Comparison of ENCODE assay signal across 9 mouse cellular contexts in genomic region chr7:98504726-98505314, GRCm38 (mm10). TPM values are rescaled to one million over a fixed set of nuclear protein-coding genes. Genes with fewer than 3 reads are reported as not detected.
DNase-seq lines count a peak whose midpoint lies in the region; ATAC-seq and TF ChIP-seq lines count a peak whose summit lies in the region.
"Had no signal": no experiment of that assay in that cellular context is flagged by ENCODE, and none has a peak within 500 bp of the region (broad histone marks: within the 10 kb centered on the region; RNA-seq: fewer than 3 reads in every experiment).

No protein-coding gene starts in this region.

- TF ChIP-seq EP300 in heart, adult 2 months (IDR thresholded peaks at IDR 0.05; ENCODE audit: insufficient read depth, low read depth, low read length), result no peak

- DNase-seq in heart, adult 2 months, result peak; percentile 55 to 72
- no peak for DNase-seq in heart, postnatal 4 days
- DNase-seq in urinary bladder, postnatal 14 days (ENCODE audit: low spot score), result peak; percentile 40
- DNase-seq in urinary bladder, postnatal 36 days (ENCODE audit: low spot score in 2 of 2), result no peak
- peak; percentile 64 for DNase-seq in kidney, postnatal 10 days
- no peak for DNase-seq in cerebellum, postnatal 10 days
- no peak for DNase-seq in cerebellum, adult 18-20 months

- peak overlapping the region; percentile 69 for H3K27ac ChIP-seq in heart, adult 2 months
- H3K27ac ChIP-seq: forebrain, embryonic 12.5 days had no signal

- H3K4me1 ChIP-seq in heart, adult 2 months (ENCODE audit: control insufficient read depth, insufficient read depth, low read length), result peaks cover 16% of the 10 kb centered on the region

- H3K79me2 ChIP-seq in heart, adult 2 months (replicated peaks; ENCODE audit: control insufficient read depth, insufficient read depth, low read length), result no peaks in the 10 kb centered on the region

- intact Hi-C loops in heart, adult 2 months (cut with DNase I), result no loop called here

- H3K27me3 ChIP-seq in heart, adult 2 months (ENCODE audit: control insufficient read depth, insufficient read depth, low read length), result no peaks in the 10 kb centered on the region
- H3K27me3 ChIP-seq: forebrain, embryonic 12.5 days had no signal

- no peak overlapping the region for H3K4me3 ChIP-seq in heart, adult 2 months
- H3K4me3 ChIP-seq: forebrain, embryonic 12.5 days had no signal

- WGBS in heart, adult 2 months, result 45% methylated on average over 5 of the region's 5 CpGs

- H3K36me3 ChIP-seq in heart, adult 2 months (ENCODE audit: control insufficient read depth, insufficient read depth, low read length), result no peaks in the 10 kb centered on the region
- H3K36me3 ChIP-seq: forebrain, embryonic 12.5 days had no signal

- TF ChIP-seq CTCF in heart, adult 2 months (IDR thresholded peaks at IDR 0.05), result peak; percentile 19; the same call in 1 of the 2 replicates

- no peak overlapping the region for H3K9ac ChIP-seq in heart, adult 2 months (ENCODE audit: low read depth, low read length)
- H3K9ac ChIP-seq: forebrain, embryonic 12.5 days had no signal

- no peak for ATAC-seq in megakaryocyte, adult 5-6 weeks (ENCODE audit: poor library complexity, severe bottlenecking)

- TF ChIP-seq POLR2A in heart, adult 2 months (IDR thresholded peaks at IDR 0.05; ENCODE audit: insufficient read depth, low read depth, low read length), result no peak

RNA-seq across cellular contexts. Expression of gene Lrrc32, which starts 15.7 kb away (rescaled TPM):
- total RNA-seq in heart, adult 2 months (2021), result 10 to 100 TPM; 13.6 to 13.7 TPM
- 14.5 and 21.9 TPM in 2 replicates for polyA plus RNA-seq in heart, adult 2 months (2012; rRNA removed)
- total RNA-seq in heart, postnatal 4 days (2021), result 10 to 100 TPM; 17.3 to 18.6 TPM
- not detected in 2 replicates for total RNA-seq in megakaryocyte, adult 5-6 weeks (2015)
- not detected in 2 replicates for total RNA-seq in megakaryocyte, adult 5-6 weeks (2017)

Comparison
In these comparisons a context has a peak if more than half of its experiments do, and no peak if none do; other contexts are left out.
1. DNase-seq: peak in heart, adult 2 months (2 of 2), urinary bladder, postnatal 14 days (single experiment) and kidney, postnatal 10 days (single experiment); none in heart, postnatal 4 days (single experiment), urinary bladder, postnatal 36 days (0 of 2), cerebellum, postnatal 10 days (0 of 2) and cerebellum, adult 18-20 months (0 of 2).
2. RNA of gene Lrrc32, which starts 15.7 kb away (total RNA-seq): 17.3 to 18.6 TPM in heart, postnatal 4 days and 13.6 to 13.7 TPM in heart, adult 2 months; not detected in megakaryocyte, adult 5-6 weeks; every median in the first group is over 10 times any median in the second.